Mouse (Mus musculus) embryonic facial prominence, embryonic 14.5 days (tissue): ENCODE data around the gene Rmnd5b. TPM values are rescaled to one million over a fixed set of nuclear protein-coding genes. Genes with fewer than 3 reads are reported as not detected.
A peak's percentile ranks its signal among the peaks of the same experiment; 100 is the strongest.

Source experiments
- ATAC-seq: fragments of 200-750 bp; cut with Nextera tagmentation; 2 replicates; pipeline ENCODE4 v1.8.0; 2017; ENCODE audit warnings: low read depth, moderate number of reproducible peaks, moderate TSS enrichment
- DNase-seq: peaks from one replicate; pipeline ENCODE4 v3.0.0-alpha.2; 2015; ENCODE audit warnings: low spot score
- H3K27ac ChIP-seq: fragments of 300-500 bp; sonication (generic); replicated peaks from 2 replicates; pipeline ENCODE4 v1.5.1; 2014; ENCODE audit warnings: low read depth, mild to moderate bottlenecking, low read length, moderate library complexity
- H3K27me3 ChIP-seq: fragments of 300-500 bp; sonication (generic); replicated peaks from 2 replicates; pipeline ENCODE4 v1.6.1; 2014; ENCODE audit warnings: low read length; ENCODE audit not compliant: control insufficient read depth, insufficient read depth
- H3K36me3 ChIP-seq: fragments of 300-500 bp; sonication (generic); 2 replicates; pipeline ENCODE4 v1.6.1; 2014; ENCODE audit warnings: low read length, mixed read lengths; ENCODE audit not compliant: control insufficient read depth, insufficient read depth
- H3K4me1 ChIP-seq: fragments of 300-500 bp; sonication (generic); 2 replicates; pipeline ENCODE4 v1.6.1; 2014; ENCODE audit warnings: antibody characterized with exemption, low read length; ENCODE audit not compliant: control insufficient read depth, insufficient read depth
- H3K4me2 ChIP-seq: fragments of 300-500 bp; sonication (generic); 2 replicates; pipeline ENCODE4 v1.6.1; 2014; ENCODE audit warnings: low read depth, mild to moderate bottlenecking, low read length, moderate library complexity, mixed read lengths
- H3K4me3 ChIP-seq: fragments of 300-500 bp; sonication (generic); 2 replicates; pipeline ENCODE4 v1.5.1; 2014; ENCODE audit warnings: low read depth, mild to moderate bottlenecking, low read length
- H3K9ac ChIP-seq: fragments of 300-500 bp; sonication (generic); 2 replicates; pipeline ENCODE4 v1.6.1; 2014; ENCODE audit warnings: low read depth, mild to moderate bottlenecking, low read length, moderate library complexity, mixed read lengths
- H3K9me3 ChIP-seq: fragments of 300-500 bp; sonication (generic); 2 replicates; pipeline ENCODE4 v1.6.1; 2016; ENCODE audit warnings: low read length; ENCODE audit not compliant: control insufficient read depth
- WGBS: fragments of 180-500 bp; shearing (Covaris S2); extraction: QIAGEN DNeasy Blood & Tissue Kit; methylation state at CpG from one replicate; pipeline ENCODE4 v1.1.7; 2014; 5-methylcytosine and 5-hydroxymethylcytosine counted together
- polyA plus RNA-seq: library from polyadenylated mRNA; unstranded; fragments of >200 nt; fragmentation: Nextera tagmentation; extraction: Ambion mirVana; gene quantifications from 2 replicates; pipeline ENCODE4 v1.2.1, GENCODE M21; 2014

Gene Rmnd5b
- 44.2 and 50.4 TPM in 2 replicates for polyA plus RNA-seq

GRCm38 (mm10) chr11:51635525-51636322, at the start of gene Rmnd5b:
TSS of gene Rmnd5b (minus strand) at chr11:51635896.
- peak within 1 kb of the TSS; percentile 74 for H3K9ac ChIP-seq
- peak within 1 kb of the TSS; percentile 86 for H3K27ac ChIP-seq
- under 1% methylated on average over 49 of the region's 61 CpGs for WGBS
- H3K27me3 ChIP-seq: no peaks in the 10 kb centered on the region
- peak within 1 kb of the TSS; percentile 70 for H3K4me2 ChIP-seq
- peak within 1 kb of the TSS; percentile 71 for H3K4me3 ChIP-seq
- peak; percentile 86 for ATAC-seq
- peaks cover 12% of the 10 kb centered on the region; the same call in 1 of the 2 replicates for H3K4me1 ChIP-seq
- H3K36me3 ChIP-seq: no peaks in the 10 kb centered on the region
- peak; percentile 93 for DNase-seq
- no peaks in the 10 kb centered on the region for H3K9me3 ChIP-seq

- no peak overlapping the region; the same call in 1 of the 2 replicates for H3K9ac ChIP-seq
- H3K9me3 ChIP-seq: no peaks in the 10 kb centered on the region
- H3K4me1 ChIP-seq: no peaks in the 10 kb centered on the region
- 49% methylated on average over 8 of the region's 8 CpGs for WGBS
- H3K36me3 ChIP-seq: peaks cover 11% of the 10 kb centered on the region
- H3K27ac ChIP-seq: no peak overlapping the region
- no peak for ATAC-seq
- no peaks in the 10 kb centered on the region for H3K27me3 ChIP-seq
- H3K4me3 ChIP-seq: no peak overlapping the region
- H3K4me2 ChIP-seq: no peak overlapping the region
- DNase-seq: no peak
Observed at GRCm38 (mm10) chr11:51681976-51682374, 46.3 kb upstream of the Rmnd5b start.

- H3K27me3 ChIP-seq: no peaks in the 10 kb centered on the region
- DNase-seq (peak; percentile 92), ATAC-seq (peak; percentile 64)
- no peak overlapping the region for H3K27ac ChIP-seq
- H3K36me3 ChIP-seq: peaks cover 11% of the 10 kb centered on the region
- peak overlapping the region; percentile 26; the same call in 1 of the 2 replicates for H3K4me2 ChIP-seq
- H3K4me3 ChIP-seq: no peak overlapping the region
- H3K4me1 ChIP-seq: no peaks in the 10 kb centered on the region
- 30% methylated on average over 13 of the region's 13 CpGs for WGBS
- no peaks in the 10 kb centered on the region for H3K9me3 ChIP-seq
- H3K9ac ChIP-seq: no peak overlapping the region; the same call in 1 of the 2 replicates
Observed at GRCm38 (mm10) chr11:51681324-51681975, 45.8 kb upstream of the Rmnd5b start.

- no peaks in the 10 kb centered on the region for H3K4me1 ChIP-seq
- no peak overlapping the region for H3K9ac ChIP-seq
- WGBS: 72% methylated on average over 3 of the region's 3 CpGs
- no peaks in the 10 kb centered on the region for H3K36me3 ChIP-seq
- no peak overlapping the region for H3K4me2 ChIP-seq
- no peak overlapping the region for H3K27ac ChIP-seq
- no peak overlapping the region for H3K4me3 ChIP-seq
- ATAC-seq (no peak), DNase-seq (no peak)
- no peaks in the 10 kb centered on the region for H3K9me3 ChIP-seq
- H3K27me3 ChIP-seq: no peaks in the 10 kb centered on the region
Observed at GRCm38 (mm10) chr11:51679466-51679865, 43.8 kb upstream of the Rmnd5b start.

GRCm38 (mm10) chr11:51677737-51678418, 42.2 kb upstream of the Rmnd5b start:
- Histone ChIP-seq H3K4me2 (no peak overlapping the region), H3K9me3 (no peaks in the 10 kb centered on the region), H3K9ac (no peak overlapping the region), H3K27ac (no peak overlapping the region), H3K4me3 (no peak overlapping the region), H3K36me3 (no peaks in the 10 kb centered on the region), H3K27me3 (no peaks in the 10 kb centered on the region), H3K4me1 (no peaks in the 10 kb centered on the region)
- 71% methylated on average over 6 of the region's 6 CpGs for WGBS
- ATAC-seq (0 out of 2 replicates have a peak, but pooled peaks have one; percentile 17), DNase-seq (peak; percentile 39)

- no peaks in the 10 kb centered on the region for H3K9me3 ChIP-seq
- no peak overlapping the region for H3K4me3 ChIP-seq
- no peak overlapping the region for H3K9ac ChIP-seq
- 79% methylated on average over 5 of the region's 5 CpGs for WGBS
- no peaks in the 10 kb centered on the region for H3K36me3 ChIP-seq
- no peak overlapping the region for H3K4me2 ChIP-seq
- DNase-seq (no peak), ATAC-seq (no peak)
- H3K27ac ChIP-seq: no peak overlapping the region
- no peaks in the 10 kb centered on the region for H3K27me3 ChIP-seq
- no peaks in the 10 kb centered on the region for H3K4me1 ChIP-seq
Observed at GRCm38 (mm10) chr11:51675386-51675785, 39.7 kb upstream of the Rmnd5b start.

- no peaks in the 10 kb centered on the region for H3K27me3 ChIP-seq
- no peak overlapping the region for H3K4me3 ChIP-seq
- H3K4me2 ChIP-seq: no peak overlapping the region
- no peaks in the 10 kb centered on the region for H3K4me1 ChIP-seq
- ATAC-seq (peak; percentile 57; the same call in 1 of the 2 replicates), DNase-seq (peak; percentile 53)
- H3K9ac ChIP-seq: no peak overlapping the region
- H3K9me3 ChIP-seq: no peaks in the 10 kb centered on the region
- H3K36me3 ChIP-seq: no peaks in the 10 kb centered on the region
- H3K27ac ChIP-seq: no peak overlapping the region; the same call in 1 of the 2 replicates
- 59% methylated on average over 9 of the region's 9 CpGs for WGBS
Observed at GRCm38 (mm10) chr11:51673291-51673690, 37.6 kb upstream of the Rmnd5b start.

- Histone ChIP-seq H3K36me3 (no peaks in the 10 kb centered on the region), H3K9me3 (no peaks in the 10 kb centered on the region), H3K9ac (no peak overlapping the region), H3K27me3 (no peaks in the 10 kb centered on the region), H3K4me3 (no peak overlapping the region), H3K4me1 (no peaks in the 10 kb centered on the region), H3K4me2 (no peak overlapping the region), H3K27ac (no peak overlapping the region)
- 82% methylated on average over 2 of the region's 2 CpGs for WGBS
- ATAC-seq (no peak), DNase-seq (peak; percentile 23)
Observed at GRCm38 (mm10) chr11:51671376-51671775, 35.7 kb upstream of the Rmnd5b start.
